Mouse (Mus musculus) lung, embryonic 14.5 days (tissue): Measurements from ENCODE around the gene Dcaf10. TPM values are rescaled to one million over a fixed set of nuclear protein-coding genes. Genes with fewer than 3 reads are reported as not detected.
"Not testable (repeated sequence)": the region's sequence is repeated elsewhere in the genome, so short reads cannot be mapped to it uniquely, and the experiment has no call there.

Experiments used
- ATAC-seq: fragments of 200-750 bp; cut with Nextera tagmentation; 2 replicates; pipeline ENCODE4 v1.8.0; 2017; ENCODE audit warnings: mild to moderate bottlenecking, moderate TSS enrichment, moderate library complexity; ENCODE audit not compliant: insufficient read depth
- DNase-seq: peaks from one replicate; pipeline ENCODE4 v3.0.0-alpha.2; 2015
- H3K27ac ChIP-seq: fragments of 300-500 bp; sonication (generic); 2 replicates; pipeline ENCODE4 v1.5.1; 2014; ENCODE audit warnings: low read depth, mild to moderate bottlenecking, moderate library complexity
- H3K27me3 ChIP-seq: fragments of 300-500 bp; sonication (generic); 2 replicates; pipeline ENCODE4 v1.6.1; 2014; ENCODE audit warnings: low read length, control low read depth; ENCODE audit not compliant: insufficient read depth
- H3K36me3 ChIP-seq: fragments of 300-500 bp; sonication (generic); 2 replicates; pipeline ENCODE4 v1.6.1; 2014; ENCODE audit warnings: control low read depth; ENCODE audit not compliant: insufficient read depth
- H3K4me1 ChIP-seq: fragments of 300-500 bp; sonication (generic); 2 replicates; pipeline ENCODE4 v1.6.1; 2014; ENCODE audit warnings: antibody characterized with exemption, control low read depth; ENCODE audit not compliant: insufficient read depth
- H3K4me2 ChIP-seq: fragments of 300-500 bp; sonication (generic); 2 replicates; pipeline ENCODE4 v1.6.1; 2014; ENCODE audit warnings: mild to moderate bottlenecking
- H3K4me3 ChIP-seq: fragments of 300-500 bp; sonication (generic); 2 replicates; pipeline ENCODE4 v1.5.1; 2014; ENCODE audit warnings: low read depth, low read length
- H3K9ac ChIP-seq: fragments of 300-500 bp; sonication (generic); 2 replicates; pipeline ENCODE4 v1.6.1; 2014
- H3K9me3 ChIP-seq: fragments of 300-500 bp; sonication (generic); 2 replicates; pipeline ENCODE4 v1.6.1; 2016; ENCODE audit warnings: low read depth, low read length, control low read depth
- CTCF ChIP-seq: IDR thresholded peaks from 2 replicates; pipeline ENCODE4 v1.5.1; 2016; ENCODE audit warnings: antibody characterized with exemption, low read depth
- WGBS: fragments of 180-500 bp; shearing (Covaris S2); extraction: QIAGEN DNeasy Blood & Tissue Kit; methylation state at CpG from one replicate; pipeline ENCODE4 v1.1.7; 2014; 5-methylcytosine and 5-hydroxymethylcytosine counted together
- polyA plus RNA-seq: library from polyadenylated mRNA; unstranded; fragments of >200 nt; fragmentation: Nextera tagmentation; extraction: Ambion mirVana; gene quantifications from 2 replicates; pipeline ENCODE4 v1.2.1, GENCODE M21; 2014

The Dcaf10 gene
- polyA plus RNA-seq, 1 experiment from 2014 or later, result 18.8 TPM

DNA sequence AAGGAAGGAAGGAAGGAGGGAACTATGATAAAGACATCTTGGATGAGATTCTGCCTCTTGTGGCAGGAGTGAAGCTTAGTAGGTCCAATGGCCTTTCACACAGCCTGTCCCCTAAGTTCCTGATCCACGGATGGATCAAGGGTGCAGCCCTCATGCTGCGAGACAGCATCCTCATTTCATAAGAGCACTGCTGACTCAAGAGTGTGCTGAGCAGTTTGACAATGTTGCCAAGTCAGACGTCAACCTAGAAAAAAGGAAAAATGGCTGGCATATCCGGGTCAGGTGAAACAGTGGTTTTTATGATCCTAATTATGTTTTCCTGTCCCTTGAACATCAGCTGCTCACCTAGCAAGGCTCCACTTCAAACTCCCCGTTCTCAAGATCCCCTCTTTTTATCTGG, 51.8 kb downstream of the Dcaf10 start:
- H3K36me3 ChIP-seq, result peaks cover 26% of the 10 kb centered on the region
- no peak for ATAC-seq
- no peaks in the 10 kb centered on the region for H3K27me3 ChIP-seq
- no peak overlapping the region for H3K4me2 ChIP-seq
- H3K27ac ChIP-seq, result no peak overlapping the region
- no peak for TF ChIP-seq CTCF
- H3K9ac ChIP-seq, result no peak overlapping the region
- H3K9me3 ChIP-seq, result no peaks in the 10 kb centered on the region
- H3K4me3 ChIP-seq, result no peak overlapping the region
- DNase-seq, result no peak
- no peaks in the 10 kb centered on the region for H3K4me1 ChIP-seq
- 84% methylated on average over 5 of the region's 5 CpGs for WGBS

DNA sequence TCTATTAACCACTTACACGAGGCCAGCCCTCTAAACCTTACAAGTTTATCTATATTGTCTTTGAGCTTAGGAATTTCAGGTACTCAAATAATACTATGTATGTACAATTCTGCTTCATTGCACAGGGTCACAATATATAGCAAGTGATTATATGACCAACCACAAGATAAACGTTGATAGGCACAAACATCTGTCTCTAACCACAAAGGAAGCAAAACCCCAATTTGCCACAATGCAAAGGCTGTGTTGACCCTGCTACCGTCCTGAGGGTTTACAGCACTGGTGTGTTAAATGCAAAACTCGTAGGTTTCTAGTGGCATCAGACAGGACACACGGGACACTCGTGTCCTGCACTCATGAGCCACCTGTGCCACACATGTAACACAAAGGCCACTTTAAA, 54.3 kb downstream of the Dcaf10 start:
- H3K4me1 ChIP-seq, DNase-seq, H3K9me3 ChIP-seq, H3K27ac ChIP-seq, ATAC-seq, H3K4me3 ChIP-seq, H3K27me3 ChIP-seq, H3K4me2 ChIP-seq, H3K9ac ChIP-seq: not testable (repeated sequence)
- H3K36me3 ChIP-seq, result peaks cover 51% of the 10 kb centered on the region
- WGBS, result 87% methylated on average over 5 of the region's 6 CpGs

GRCm38 (mm10) chr4:45398315-45398714, 56.4 kb downstream of the Dcaf10 start:
- H3K27me3 ChIP-seq, ATAC-seq, DNase-seq, H3K9me3 ChIP-seq, H3K4me3 ChIP-seq, H3K4me1 ChIP-seq, H3K27ac ChIP-seq, H3K4me2 ChIP-seq, H3K9ac ChIP-seq: not testable (repeated sequence)
- peaks cover 69% of the 10 kb centered on the region for H3K36me3 ChIP-seq
- WGBS, result 77% methylated on average over 5 of the region's 5 CpGs

- 92% methylated on average over 45 of the region's 45 CpGs for WGBS
- no peak overlapping the region for H3K27ac ChIP-seq
- no peaks in the 10 kb centered on the region for H3K9me3 ChIP-seq
Observed at GRCm38 (mm10) chr4:45399421-45400210, 57.7 kb downstream of the Dcaf10 start.

DNA sequence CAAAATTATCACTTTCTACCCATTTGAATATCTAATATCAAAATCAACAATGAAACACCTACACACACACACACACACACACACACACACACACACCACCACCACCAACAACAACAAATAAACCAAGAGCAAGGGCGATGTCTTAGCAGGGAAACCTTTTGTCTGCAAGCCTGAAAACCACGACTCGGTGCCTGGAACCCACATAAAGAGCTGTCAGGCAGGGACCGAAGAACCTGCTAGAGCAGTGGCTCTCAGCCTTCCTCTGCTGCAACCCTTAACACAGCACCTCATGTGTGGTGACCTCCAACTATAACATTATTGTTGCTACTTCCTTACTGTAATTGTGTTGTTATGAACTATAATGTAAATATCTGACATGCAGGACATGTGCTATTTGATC, 60.4 kb downstream of the Dcaf10 start:
- Histone ChIP-seq H3K9ac (no peak overlapping the region), H3K4me3 (no peak overlapping the region), H3K4me1 (peaks cover 9% of the 10 kb centered on the region), H3K36me3 (peaks cover 78% of the 10 kb centered on the region), H3K9me3 (no peaks in the 10 kb centered on the region), H3K27ac (no peak overlapping the region), H3K27me3 (no peaks in the 10 kb centered on the region), H3K4me2 (no peak overlapping the region)
- ATAC-seq, result no peak
- 80% methylated on average over 4 of the region's 4 CpGs for WGBS
- TF ChIP-seq CTCF, result no peak
- DNase-seq, result no peak

More at GRCm38 (mm10) chr4:45399421-45400210, 57.7 kb downstream of the Dcaf10 start:
- H3K27me3 ChIP-seq, result no peaks in the 10 kb centered on the region
- H3K9ac ChIP-seq, result no peak overlapping the region
- DNase-seq (no peak), ATAC-seq (no peak)
- TF ChIP-seq CTCF, result no peak
- no peaks in the 10 kb centered on the region for H3K4me1 ChIP-seq
- H3K4me2 ChIP-seq, result no peak overlapping the region
- H3K4me3 ChIP-seq, result no peak overlapping the region
- H3K36me3 ChIP-seq, result peaks cover 82% of the 10 kb centered on the region

DNA sequence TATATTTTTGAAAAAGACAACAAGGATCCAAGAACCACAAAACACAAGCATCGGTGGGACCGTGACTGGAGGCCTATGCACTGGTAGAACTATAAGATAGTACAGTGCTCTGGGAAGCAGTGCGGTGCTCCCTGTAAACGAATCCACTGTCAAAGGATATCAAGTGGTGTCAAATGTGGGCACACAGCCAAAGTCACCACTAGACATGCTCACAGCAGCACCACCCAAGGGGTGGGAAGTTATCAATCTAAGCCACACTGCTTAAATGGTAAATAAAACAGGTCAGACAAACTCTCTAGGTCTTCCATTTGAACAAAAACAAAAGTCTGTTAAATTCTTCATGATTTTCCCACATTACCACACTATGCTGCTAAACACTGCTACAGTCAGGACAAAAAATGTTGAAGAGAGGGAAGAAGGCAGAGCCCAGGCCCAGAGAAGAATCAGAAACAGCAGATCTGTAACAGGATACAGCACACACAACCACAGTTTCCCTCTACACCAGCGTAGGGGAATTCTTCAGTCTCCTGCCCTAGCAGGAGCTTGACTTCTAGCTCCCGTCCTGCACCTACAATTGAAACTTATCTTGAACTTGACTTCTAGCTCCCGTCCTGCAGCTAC, 61.1 kb downstream of the Dcaf10 start:
- Histone ChIP-seq H3K9me3 (no peaks in the 10 kb centered on the region), H3K4me3 (no peak overlapping the region), H3K36me3 (peaks cover 72% of the 10 kb centered on the region), H3K27me3 (no peaks in the 10 kb centered on the region), H3K4me1 (peaks cover 9% of the 10 kb centered on the region), H3K9ac (no peak overlapping the region), H3K4me2 (no peak overlapping the region), H3K27ac (peak overlapping the region; percentile 20; the same call in 1 of the 2 replicates)
- no peak for TF ChIP-seq CTCF
- ATAC-seq, result 0 out of 2 replicates have a peak, but pooled peaks have one; percentile 13
- 61% methylated on average over 7 of the region's 7 CpGs for WGBS
- DNase-seq, result peak; percentile 53

- Histone ChIP-seq H3K9ac (no peak overlapping the region), H3K9me3 (no peaks in the 10 kb centered on the region), H3K4me1 (peaks cover 9% of the 10 kb centered on the region), H3K36me3 (peaks cover 67% of the 10 kb centered on the region), H3K27me3 (no peaks in the 10 kb centered on the region), H3K4me2 (no peak overlapping the region), H3K4me3 (no peak overlapping the region), H3K27ac (peak overlapping the region; percentile 20; the same call in 1 of the 2 replicates)
- TF ChIP-seq CTCF, result no peak
- ATAC-seq (no peak), DNase-seq (no peak)
- 77% methylated on average over 7 of the region's 7 CpGs for WGBS
Observed at GRCm38 (mm10) chr4:45403499-45403878, 61.6 kb downstream of the Dcaf10 start.
